Mouse (Mus musculus) left cerebral cortex, postnatal 25 days (tissue): ENCODE measurements around the gene Ubiad1. TPM values are rescaled to one million over a fixed set of nuclear protein-coding genes. Genes with fewer than 3 reads are reported as not detected.
A peak's percentile ranks its signal among the peaks of the same experiment; 100 is the strongest.

Experiments
- DNase-seq, 2 experiments: peaks; one replicate each; pipeline ENCODE4 v3.0.0; 2022; ENCODE audit warnings: low spot score in 2 of 2, mixed read lengths in 1 of 2
- intact Hi-C: fragments of 180-260 bp; cut with DNase I; formaldehyde crosslinking; loops from one replicate; pipeline ENCODE4 v1.15.1; 2025
- total RNA-seq, 2 experiments: library from RNA; stranded (reverse); gene quantifications; 2 replicates each; pipeline ENCODE4 v1.2.3; 2021

The Ubiad1 gene
- total RNA-seq, 2 experiments from 2014 or later: 8.9 to 9.1 TPM

DNA sequence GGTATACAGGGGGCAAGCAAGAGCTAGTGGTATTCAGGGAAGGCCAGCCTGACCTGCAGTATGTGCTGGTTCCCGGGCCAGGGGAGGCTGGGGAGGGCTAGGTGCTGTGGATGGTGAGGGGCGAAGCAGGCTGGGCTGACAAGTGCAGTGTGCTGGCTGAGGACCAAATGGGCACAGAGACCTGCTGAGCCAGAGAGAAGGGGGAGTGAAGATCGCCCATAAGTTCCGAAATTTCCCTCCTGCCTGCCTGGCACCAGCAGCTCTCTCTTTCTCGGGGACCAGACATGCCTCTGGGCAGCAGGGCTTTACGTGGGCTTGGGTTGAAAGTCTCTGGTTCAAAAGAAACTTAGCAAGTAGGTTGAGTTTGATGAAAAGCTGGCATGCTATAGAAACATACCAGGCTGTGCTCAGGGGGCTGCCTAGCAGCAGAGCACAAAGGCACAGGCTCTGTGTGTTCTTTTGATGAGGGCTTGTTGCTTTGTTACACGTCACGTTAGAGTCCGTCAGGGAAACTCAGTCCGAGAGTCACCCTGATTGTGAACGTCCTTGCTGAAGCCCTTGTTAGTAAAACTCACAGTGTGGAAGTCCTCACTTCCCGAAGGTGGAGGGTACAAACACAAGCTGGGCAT is 16.2 kb upstream of the Ubiad1 start:
- intact Hi-C loops: no loop called here
- no peak for DNase-seq

DNA sequence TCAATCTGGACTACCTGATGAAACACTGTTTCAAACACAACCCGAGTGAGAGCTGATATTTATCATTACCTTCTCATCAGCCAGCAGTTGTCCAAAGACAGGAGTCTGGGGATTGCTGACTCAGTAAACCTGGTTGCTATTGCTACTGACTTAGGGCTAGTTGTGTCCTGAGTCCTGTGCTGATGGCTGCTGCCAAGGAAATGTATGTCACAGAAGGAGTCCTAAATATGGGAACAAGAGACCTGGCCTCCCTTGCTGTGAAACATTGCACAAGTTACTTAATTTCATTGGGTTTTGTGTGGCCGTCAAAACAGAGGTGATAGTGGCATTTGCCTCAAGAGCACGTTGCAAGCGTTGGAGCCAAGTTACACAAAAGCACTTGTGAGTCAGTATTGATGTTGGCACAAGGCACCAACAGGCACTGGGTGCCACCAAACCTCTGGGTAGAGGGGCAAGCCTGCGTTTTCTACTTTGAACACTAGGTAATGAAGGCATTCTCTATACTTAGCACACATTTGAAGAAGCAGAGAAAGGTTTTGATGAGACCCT is 11.0 kb upstream of the Ubiad1 start:
- DNase-seq: no peak
- intact Hi-C loops: no loop called here

DNA sequence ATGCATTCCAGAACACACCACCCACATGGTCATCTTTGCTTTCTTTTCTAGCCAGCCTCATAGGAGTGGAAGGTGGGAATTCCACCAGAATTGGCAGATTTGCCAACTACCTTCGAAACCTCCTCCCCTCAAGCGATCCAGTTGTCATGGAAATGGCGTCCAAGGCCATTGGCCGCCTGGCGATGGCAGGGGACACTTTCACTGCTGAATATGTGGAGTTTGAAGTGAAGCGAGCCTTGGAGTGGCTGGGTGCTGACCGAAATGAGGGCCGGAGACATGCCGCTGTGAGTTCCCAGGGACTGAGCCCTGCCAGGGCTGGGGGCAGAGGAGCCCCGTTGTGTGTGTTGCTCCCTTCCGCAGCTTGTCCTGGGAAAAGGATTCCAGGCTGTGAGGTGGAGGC is 9.1 kb upstream of the Ubiad1 start:
- DNase-seq: no peak
- intact Hi-C loops: no loop called here

DNA sequence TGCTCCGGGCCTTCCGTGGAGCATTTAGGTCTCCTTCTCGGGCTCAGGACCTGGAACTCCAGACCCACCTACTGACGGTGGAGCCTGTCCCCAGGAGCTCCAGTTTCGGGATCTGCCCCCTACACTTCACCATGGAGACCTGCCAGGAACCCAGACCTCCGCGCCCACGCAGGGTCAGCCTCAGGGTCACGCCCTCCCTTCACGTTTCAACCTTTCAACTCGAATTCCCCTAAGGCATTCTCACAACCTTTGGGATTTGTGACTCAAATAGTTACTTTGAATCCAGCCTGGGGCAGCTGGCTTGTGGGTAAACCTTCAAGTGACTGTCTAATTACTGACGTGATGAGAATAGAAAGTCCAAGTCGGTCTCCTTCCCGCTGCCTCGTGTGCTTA is 4.3 kb upstream of the Ubiad1 start:
- intact Hi-C loops: no loop called here
- peak in 1 of 2 experiments; percentile 24 for DNase-seq

DNA sequence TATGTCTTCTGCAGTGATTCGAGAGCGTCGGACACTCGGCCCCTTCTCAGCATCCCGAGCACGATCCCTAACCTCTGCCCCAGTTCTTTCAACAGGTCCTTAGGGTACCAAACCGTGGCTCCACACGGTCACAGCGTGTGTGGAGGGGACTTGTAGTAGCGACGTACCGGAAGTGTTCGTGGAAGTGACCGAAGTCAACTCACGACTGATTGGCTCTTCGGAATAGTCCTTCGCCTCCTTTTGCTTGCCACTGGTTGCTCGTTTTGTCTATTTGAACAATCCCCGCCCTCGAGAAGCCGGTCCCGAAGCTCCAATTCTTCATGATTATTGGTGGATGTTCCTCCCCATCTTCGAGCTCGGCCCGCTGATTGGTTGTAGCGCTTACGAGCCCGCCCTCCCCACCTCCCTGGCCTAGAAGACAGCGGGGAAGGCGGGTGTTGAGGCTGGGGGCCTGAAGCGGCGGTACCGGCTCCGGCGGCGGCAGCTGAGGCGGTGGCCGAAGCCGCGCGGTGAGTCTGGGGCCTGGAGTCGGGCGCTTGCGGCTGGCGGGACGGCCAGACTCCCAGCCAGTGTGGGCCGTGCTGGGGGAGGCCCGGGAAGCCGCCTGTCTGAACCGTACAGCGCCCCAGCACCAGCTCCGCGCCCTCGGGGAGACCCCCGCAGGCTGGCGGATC is 3.7 kb upstream of the Ubiad1 start, which contains the start of gene Mtor:
Gene Mtor, plus strand, starts transcription at position 433 of the 674 bp plus-strand sequence.
- DNase-seq: peak; percentile 92 to 99
- intact Hi-C loops: no loop called here

DNA sequence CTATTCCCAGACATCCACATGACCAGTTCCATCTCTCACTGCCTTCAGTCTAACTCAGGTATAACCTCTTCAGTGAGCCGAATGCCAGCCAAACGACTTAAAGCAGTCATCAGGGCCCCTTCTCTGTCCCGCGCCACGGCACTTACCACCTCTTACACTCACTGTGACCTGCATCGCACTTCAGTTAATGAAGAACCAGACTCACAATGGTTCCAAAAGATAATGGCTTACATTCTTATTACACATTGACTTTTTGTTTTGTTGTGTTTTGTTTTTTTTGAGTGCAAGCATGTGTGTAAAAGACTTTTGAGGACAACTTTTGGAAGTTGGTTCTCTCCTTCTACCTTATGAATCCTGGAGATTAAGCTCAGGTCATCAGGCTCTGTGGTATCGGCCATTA is 2.0 kb downstream of the Ubiad1 start:
- intact Hi-C loops: no loop called here
- no peak for DNase-seq

DNA sequence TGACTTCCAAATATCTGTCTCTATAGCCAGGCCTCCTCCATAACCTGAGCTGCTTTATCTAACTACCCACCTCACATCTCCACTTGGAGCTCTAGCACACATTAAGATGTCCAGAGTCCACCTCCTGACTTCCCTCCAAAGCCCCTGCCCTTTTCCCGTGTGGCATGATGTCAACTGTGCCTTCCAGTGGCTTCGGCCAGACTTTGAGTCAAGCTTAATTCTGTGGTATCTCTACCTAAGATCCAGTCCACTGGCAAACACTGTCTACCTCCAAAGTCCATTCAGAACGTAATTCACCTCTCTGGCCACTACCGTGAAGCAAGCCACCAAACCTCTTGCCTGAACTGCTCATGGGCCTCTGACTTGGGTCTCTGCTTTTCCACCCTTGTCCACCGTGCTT is 2.6 kb downstream of the Ubiad1 start:
- intact Hi-C loops: no loop called here
- DNase-seq: no peak

DNA sequence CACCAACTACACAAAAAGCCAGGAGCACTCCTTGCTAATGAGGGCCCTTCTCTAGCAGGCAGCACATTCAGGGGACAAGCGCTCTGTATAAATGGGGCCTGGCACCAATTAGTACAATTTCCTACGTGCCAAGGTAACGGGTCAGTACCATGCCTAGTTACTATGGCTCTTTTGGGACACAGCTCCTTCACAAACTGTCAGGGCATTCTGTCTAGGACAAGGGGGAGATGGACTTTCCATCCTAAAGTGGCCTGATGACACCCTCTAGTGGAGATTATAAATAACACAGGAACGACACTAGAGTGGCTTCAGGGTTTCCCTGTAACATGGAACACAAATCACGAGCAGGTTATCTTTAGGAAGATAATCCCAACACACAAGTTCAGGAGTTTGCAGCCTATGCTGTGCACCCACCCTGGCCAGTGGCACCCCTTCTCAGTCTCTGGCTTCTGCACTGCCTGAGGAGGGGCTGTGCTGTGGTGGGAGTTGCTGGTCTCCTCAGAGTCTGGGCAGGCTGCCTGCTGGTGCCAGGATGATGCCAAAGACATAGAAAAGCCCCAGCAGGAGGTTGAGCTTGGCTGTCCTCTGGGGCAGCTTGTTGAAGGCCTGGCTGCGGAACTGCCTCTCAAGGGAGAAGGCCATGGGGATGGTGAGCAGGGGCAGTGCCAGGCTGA is 8.8 kb downstream of the Ubiad1 start:
- DNase-seq: peak; percentile 38 to 57
- intact Hi-C loops: loop anchor here (5.0 kb wide), 1 partner anchor 148 kb away; the partner anchor contains the start of gene Disp3

DNA sequence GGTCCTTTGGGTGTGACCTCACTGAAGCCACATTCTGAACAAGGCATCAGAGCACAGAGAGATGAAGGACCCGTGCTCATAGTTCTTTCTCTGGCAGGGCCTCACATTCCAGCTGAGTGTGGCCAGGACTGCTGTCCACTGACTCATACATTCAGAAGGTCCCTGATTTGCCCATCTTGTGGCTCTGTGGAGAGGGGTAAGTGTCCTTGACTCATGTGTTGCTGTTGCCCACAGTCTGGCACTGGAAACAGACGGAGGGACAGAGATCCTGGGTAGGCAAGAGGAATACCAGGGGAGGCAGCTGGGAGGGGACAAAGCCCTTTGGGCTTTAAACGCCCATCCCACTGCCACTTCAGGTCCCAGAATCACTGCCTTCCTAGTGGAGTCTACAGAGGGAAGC is 9.5 kb downstream of the Ubiad1 start:
- DNase-seq: no peak
- intact Hi-C loops: loop anchor here (5.0 kb wide), 1 partner anchor 148 kb away; the partner anchor contains the start of gene Disp3

DNA sequence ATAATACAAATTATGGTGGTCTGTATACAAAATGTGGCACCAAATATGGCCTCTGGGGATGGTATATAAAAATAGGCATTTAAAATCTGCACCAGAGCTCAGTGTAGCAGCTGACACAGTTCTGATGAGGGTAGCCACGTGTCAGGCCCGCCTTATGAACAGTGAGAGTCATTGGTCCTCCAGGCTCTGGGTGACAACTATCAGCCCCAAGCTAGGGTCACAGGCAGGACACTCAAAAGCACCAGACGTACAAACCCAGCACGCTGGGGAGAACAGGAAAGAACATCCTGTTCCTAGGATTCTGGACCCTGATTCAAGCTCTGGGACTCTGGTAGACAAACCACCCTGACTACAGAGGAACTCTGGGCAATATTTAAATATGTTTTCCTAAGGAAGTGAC is 10.0 kb downstream of the Ubiad1 start:
- intact Hi-C loops: loop anchor here (5.0 kb wide), 1 partner anchor 77 kb away; no protein-coding TSS in a partner anchor
- no peak for DNase-seq

DNA sequence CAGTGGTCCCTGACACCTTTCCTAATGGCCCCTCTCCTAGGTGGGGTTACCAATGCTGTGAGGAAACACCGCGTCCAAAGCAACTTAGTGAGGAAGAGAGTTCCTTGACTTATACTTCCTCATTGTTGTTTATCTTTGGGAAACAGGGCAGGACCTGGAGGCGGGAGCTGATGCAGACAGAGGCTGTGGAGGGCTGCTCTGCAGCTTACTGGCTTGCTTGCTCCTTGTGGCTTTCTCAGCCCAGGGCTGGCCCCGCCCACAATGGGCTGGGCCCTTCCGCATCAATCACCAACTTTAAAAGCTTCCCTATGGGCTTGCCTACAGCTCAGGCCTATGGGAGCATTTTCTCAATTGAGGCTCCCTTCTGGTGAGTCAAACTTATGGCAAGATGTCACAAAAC is 10.8 kb downstream of the Ubiad1 start:
- intact Hi-C loops: loop anchor here (5.0 kb wide), 1 partner anchor 77 kb away; no protein-coding TSS in a partner anchor
- no peak for DNase-seq

DNA sequence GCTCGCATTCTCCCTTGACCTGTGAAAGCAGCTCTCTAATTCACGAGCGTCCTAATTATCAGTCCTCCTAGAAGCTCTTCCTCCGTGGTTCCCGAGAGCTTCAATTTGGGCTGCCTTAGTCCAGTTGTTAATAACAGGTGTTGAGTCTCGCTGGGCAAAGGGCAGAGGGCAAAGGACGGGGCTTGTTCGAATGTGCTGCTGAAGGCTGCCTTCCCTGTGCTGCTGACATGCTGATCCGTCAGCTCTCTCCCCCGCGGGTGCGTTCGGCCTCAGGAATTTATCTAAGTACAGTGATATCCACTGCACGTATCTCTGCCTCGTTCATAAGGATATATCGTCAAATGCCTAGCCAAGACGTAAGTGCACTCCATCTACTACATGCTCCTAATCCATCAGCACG is 11.2 kb downstream of the Ubiad1 start:
- DNase-seq: no peak
- intact Hi-C loops: loop anchor here (5.0 kb wide), 1 partner anchor 76 kb away; no protein-coding TSS in a partner anchor

DNA sequence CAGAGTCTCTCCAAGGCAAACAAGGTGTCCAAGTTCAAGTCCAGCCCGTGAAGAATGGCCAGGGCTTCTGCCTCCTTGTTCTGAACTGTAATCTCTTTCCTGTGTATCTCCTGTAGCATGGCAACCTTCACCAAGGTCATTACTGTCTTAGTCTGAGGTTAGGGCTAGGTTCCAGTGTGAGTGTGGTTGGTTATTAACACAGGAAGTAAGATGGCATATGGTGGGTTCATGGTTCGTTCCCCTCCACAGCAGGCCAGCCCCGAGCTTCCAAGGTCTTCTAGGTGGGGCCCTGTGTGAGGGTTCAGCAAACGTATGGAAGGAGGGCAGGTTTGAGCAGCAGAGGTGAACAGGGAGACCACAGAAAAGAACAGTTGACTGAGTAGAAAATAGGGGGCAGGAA is 12.1 kb downstream of the Ubiad1 start:
- intact Hi-C loops: loop anchor here (5.0 kb wide), 1 partner anchor 75 kb away; no protein-coding TSS in a partner anchor
- no peak for DNase-seq

DNA sequence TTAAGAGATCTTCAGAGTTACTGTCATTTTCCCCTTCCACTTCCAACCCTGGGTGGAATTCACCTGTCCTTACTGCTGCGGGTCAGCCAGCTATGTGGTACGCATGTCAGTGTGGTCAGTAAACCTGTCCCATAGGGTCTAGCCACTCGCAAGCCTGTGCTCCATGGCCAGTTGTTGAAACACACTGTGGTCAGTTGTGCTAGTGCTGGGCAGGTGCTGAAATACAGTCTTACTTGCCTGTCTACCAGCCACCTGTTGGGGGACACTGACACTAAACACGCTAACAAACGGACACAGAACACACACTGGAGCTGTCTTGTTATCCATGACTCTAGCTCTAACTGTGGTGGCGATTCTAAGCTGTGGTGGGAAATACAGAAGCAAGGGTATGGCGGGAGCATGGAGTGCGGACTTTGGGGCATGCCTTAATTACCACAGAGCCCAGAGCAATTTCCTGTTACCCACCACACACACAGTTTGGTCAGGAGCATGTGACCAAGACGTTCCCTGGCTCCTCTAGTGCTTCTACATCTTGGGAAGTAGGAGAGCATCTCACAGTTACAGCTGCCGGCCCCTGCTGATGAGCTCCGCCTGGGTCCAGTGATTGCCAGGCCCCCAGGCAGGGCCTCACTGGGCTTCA is 13.6 kb downstream of the Ubiad1 start:
- DNase-seq: no peak
- intact Hi-C loops: loop anchor here (5.0 kb wide), 1 partner anchor 74 kb away; no protein-coding TSS in a partner anchor

DNA sequence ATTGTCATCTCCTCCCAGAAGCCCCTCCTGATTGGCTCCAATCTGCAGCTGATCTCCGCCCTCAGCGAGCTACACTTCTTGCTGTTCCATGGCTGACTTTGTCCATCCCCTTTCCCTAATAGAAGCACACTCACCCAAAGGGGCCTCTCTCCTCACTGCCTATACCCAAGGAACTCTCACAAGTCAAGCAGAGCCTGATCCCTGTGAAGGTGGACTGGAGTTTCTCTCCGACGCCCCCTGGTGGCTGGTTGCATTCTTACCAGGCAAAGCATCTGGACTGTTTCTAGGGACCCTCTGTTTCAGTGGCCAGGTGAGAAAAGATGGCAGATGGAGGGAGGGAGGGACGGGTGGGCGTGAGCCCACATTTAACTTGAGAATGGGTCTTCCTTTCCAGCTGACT is 14.9 kb downstream of the Ubiad1 start:
- intact Hi-C loops: loop anchor here (1.0 to 5.0 kb wide), 4 partner anchors 72 to 307 kb away; no protein-coding TSS in a partner anchor
- DNase-seq: peak; percentile 55 to 65

DNA sequence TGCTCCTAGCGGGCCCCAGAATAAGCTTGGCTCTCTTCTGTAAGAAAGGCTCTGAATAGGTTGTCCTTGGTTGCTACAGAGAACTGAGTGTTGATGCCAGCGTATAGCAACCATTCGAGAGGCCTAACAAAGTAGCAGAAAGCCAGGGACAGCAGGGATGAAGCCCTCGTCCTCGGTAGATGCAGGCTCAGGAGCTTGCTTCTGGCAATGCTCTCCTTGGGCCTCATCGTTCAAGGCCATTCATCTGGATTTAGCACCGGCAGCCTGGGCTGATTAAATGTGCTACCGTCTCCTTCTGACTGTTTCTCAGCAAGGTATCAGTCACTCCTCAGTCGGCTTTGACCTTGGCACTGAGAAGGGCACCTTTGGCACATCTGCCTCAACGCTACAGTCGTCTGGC is 15.4 kb downstream of the Ubiad1 start:
- intact Hi-C loops: loop anchor here (1.0 to 5.0 kb wide), 3 partner anchors 92 to 307 kb away; no protein-coding TSS in a partner anchor
- DNase-seq: no peak

DNA sequence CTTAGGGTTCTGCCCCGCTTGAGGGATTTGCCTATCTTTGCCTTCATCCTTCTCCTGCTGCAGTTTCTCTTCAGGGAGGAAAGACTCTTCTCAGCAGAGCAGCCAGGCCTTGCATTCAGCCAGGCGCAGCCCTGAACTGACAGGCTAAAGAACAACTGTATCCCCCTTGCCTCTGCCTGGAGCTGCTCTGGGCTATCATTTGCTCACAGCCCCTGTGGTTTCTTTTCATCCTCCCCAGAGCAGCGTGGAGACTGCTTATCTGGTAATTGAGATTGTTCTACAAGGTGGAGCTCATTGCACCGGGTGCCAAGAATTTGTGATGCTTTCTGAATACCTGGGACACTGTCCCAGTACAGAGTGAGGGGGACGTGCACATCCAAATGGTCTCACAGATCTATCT is 16.0 kb downstream of the Ubiad1 start:
- DNase-seq: no peak
- intact Hi-C loops: loop anchor here (5.0 kb wide), 2 partner anchors 91 to 306 kb away; no protein-coding TSS in a partner anchor

DNA sequence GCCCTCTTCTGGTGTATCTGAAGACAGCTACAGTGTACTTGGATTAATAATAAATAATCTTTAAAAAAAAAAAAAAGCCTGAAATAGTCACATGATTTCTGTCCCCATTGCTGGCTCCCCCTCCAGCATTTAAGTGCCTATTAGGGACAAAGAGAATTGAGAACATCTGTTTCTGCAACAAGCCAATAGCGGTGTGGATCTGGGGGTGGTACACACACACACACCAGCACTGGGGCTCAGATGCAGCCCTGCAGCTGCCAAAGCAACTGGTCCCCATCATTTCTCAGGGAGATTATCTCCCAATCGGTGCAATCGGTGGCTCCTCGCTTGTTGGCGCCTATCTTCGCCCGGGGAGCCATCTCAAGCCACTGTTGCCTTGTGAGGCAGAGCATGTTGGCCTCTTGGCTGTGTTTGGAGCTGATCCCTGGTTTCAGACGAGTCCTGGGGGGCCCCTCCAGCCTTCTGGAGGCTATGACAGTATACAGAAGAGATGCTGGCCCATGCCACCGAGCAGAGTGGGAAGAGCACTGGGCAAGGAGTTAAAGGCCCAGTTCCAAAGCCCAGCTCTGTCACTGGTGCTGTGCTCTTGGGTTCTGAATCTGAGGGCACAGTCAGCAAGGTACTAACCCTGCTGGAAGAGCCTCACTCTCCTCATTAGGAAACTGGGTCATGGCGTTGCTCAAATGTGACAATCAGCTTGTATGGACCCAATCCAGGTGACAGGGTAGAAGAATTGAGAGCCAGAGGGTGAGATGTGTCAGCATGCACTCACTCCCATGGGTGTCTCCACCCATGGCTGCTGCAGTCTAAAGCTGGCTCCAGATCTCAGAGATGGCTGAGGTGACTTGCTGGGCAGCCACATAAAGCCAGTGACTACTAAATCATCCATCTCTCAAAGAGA is 17.4 kb downstream of the Ubiad1 start:
- intact Hi-C loops: loop anchor here (5.0 kb wide), 2 partner anchors 90 to 305 kb away; no protein-coding TSS in a partner anchor

More for the DNA sequence above, 17.4 kb downstream of the Ubiad1 start:
- no peak for DNase-seq
